Mouse (Mus musculus) CH12.LX (cell line): ENCODE data around the gene Safb. TPM values are rescaled to one million over a fixed set of nuclear protein-coding genes. Genes with fewer than 3 reads are reported as not detected.
A peak's percentile ranks its signal among the peaks of the same experiment; 100 is the strongest.
"Not testable (repeated sequence)": the region's sequence is repeated elsewhere in the genome, so short reads cannot be mapped to it uniquely, and the experiment has no call there.

ENCODE experiments used
- DNase-seq: peaks from one replicate; pipeline ENCODE4 v3.0.0-alpha.2; 2013; ENCODE audit errors: extremely low read depth
- H3K27ac ChIP-seq: 2 replicates; pipeline ENCODE4 v1.5.1; 2012; ENCODE audit warnings: low read depth, mild to moderate bottlenecking, control low read depth, moderate library complexity; ENCODE audit not compliant: insufficient read depth
- H3K27me3 ChIP-seq: replicated peaks from 2 replicates; pipeline ENCODE3; 2012; ENCODE audit warnings: inconsistent platforms
- H3K36me3 ChIP-seq, 2 experiments: replicated peaks in 1 of 2; 2 replicates each; pipeline versions ENCODE3 to v1.6.1; 2012; ENCODE audit warnings: inconsistent platforms in 1 of 2, low read length in 1 of 2, mild to moderate bottlenecking in 1 of 2, mixed read lengths in 1 of 2, moderate library complexity in 1 of 2; ENCODE audit not compliant: control insufficient read depth in 1 of 2, insufficient read depth in 1 of 2
- H3K4me1 ChIP-seq, 2 experiments: 2 replicates each; pipeline ENCODE4 v1.6.1; 2012; ENCODE audit warnings: inconsistent platforms in 1 of 2, moderate library complexity in 1 of 2; ENCODE audit not compliant: insufficient read depth in 2 of 2, control insufficient read depth in 1 of 2
- H3K4me2 ChIP-seq: 2 replicates; pipeline ENCODE4 v1.6.1; 2012; ENCODE audit warnings: low read depth, mild to moderate bottlenecking, control low read depth; ENCODE audit not compliant: poor library complexity, insufficient read depth, severe bottlenecking
- H3K4me3 ChIP-seq, 3 experiments: fragments of 150-350 bp in 1 of 3; sonication (generic) in 1 of 3; replicated peaks in 1 of 3; 2 replicates each; pipeline versions ENCODE3 to v1.5.1; 2011 to 2012; ENCODE audit warnings: low read depth in 2 of 3, low read length in 2 of 3, mild to moderate bottlenecking in 2 of 3, moderate library complexity in 2 of 3, control low read depth in 1 of 3, improper control_type of control experiment in 1 of 3, inconsistent platforms in 1 of 3, mixed read lengths in 1 of 3; ENCODE audit not compliant: poor library complexity in 1 of 3
- H3K79me2 ChIP-seq: replicated peaks from 2 replicates; pipeline ENCODE4 v1.6.1; 2012; ENCODE audit warnings: mild to moderate bottlenecking, moderate library complexity; ENCODE audit not compliant: control insufficient read depth, poor library complexity, insufficient read depth, severe bottlenecking; ENCODE audit errors: extremely low read depth
- H3K9ac ChIP-seq: 2 replicates; pipeline ENCODE4 v1.6.1; 2012; ENCODE audit warnings: low read depth, mild to moderate bottlenecking, control low read depth, moderate library complexity; ENCODE audit not compliant: insufficient read depth
- H3K9me3 ChIP-seq: replicated peaks from 2 replicates; pipeline ENCODE3; 2012; ENCODE audit warnings: low read length, inconsistent platforms, mixed read lengths
- CHD1 ChIP-seq: IDR thresholded peaks from 2 replicates; pipeline ENCODE4 v1.6.1; 2012; ENCODE audit warnings: low read depth, low read length, improper control_type of control experiment, inconsistent platforms
- ELF1 ChIP-seq: IDR thresholded peaks from 2 replicates; pipeline ENCODE4 v1.6.1; 2014; ENCODE audit warnings: low read depth, mild to moderate bottlenecking, inconsistent platforms, low read length, improper control_type of control experiment
- ETS1 ChIP-seq: conservative IDR thresholded peaks from 2 replicates; pipeline ENCODE4 v1.6.1; 2012; ENCODE audit warnings: low read depth, mild to moderate bottlenecking, inconsistent platforms, low read length, improper control_type of control experiment, moderate library complexity
- IRF4 ChIP-seq: IDR thresholded peaks from 2 replicates; pipeline ENCODE4 v1.6.1; 2014; ENCODE audit warnings: low read depth, mild to moderate bottlenecking, inconsistent platforms, low read length, improper control_type of control experiment
- JUND ChIP-seq: conservative IDR thresholded peaks from 2 replicates; pipeline ENCODE4 v1.6.1; 2011; ENCODE audit warnings: low read depth, low read length, improper control_type of control experiment
- KAT2A ChIP-seq: IDR thresholded peaks from 2 replicates; pipeline ENCODE4 v1.6.1; 2012; ENCODE audit warnings: low read length, improper control_type of control experiment, inconsistent platforms; ENCODE audit not compliant: insufficient replicate concordance
- MAZ ChIP-seq: IDR thresholded peaks from 2 replicates; pipeline ENCODE4 v1.6.1; 2012; ENCODE audit warnings: low read depth, mild to moderate bottlenecking, inconsistent platforms, low read length, improper control_type of control experiment, moderate library complexity
- MXI1 ChIP-seq: IDR thresholded peaks from 2 replicates; pipeline ENCODE4 v1.6.1; 2011; ENCODE audit warnings: mild to moderate bottlenecking, low read depth, low read length, improper control_type of control experiment
- MYC ChIP-seq: IDR thresholded peaks from 2 replicates; pipeline ENCODE4 v1.6.1; 2011; ENCODE audit warnings: low read depth, mild to moderate bottlenecking, improper control_type of control experiment, low read length
- NELFE ChIP-seq: IDR thresholded peaks from 2 replicates; pipeline ENCODE4 v1.6.1; 2011; ENCODE audit warnings: low read depth, low read length, improper control_type of control experiment
- NRF1 ChIP-seq: IDR thresholded peaks from 2 replicates; pipeline ENCODE4 v1.6.1; 2014; ENCODE audit warnings: low read depth, mild to moderate bottlenecking, inconsistent platforms, low read length, improper control_type of control experiment, moderate library complexity
- POLR2A ChIP-seq: IDR thresholded peaks from 2 replicates; pipeline ENCODE4 v1.6.1; 2011; ENCODE audit warnings: low read depth, mild to moderate bottlenecking, improper control_type of control experiment, low read length
- RCOR1 ChIP-seq: conservative IDR thresholded peaks from 2 replicates; pipeline ENCODE4 v1.6.1; 2012; ENCODE audit warnings: low read depth, mild to moderate bottlenecking, inconsistent platforms, low read length, improper control_type of control experiment
- SIN3A ChIP-seq: IDR thresholded peaks from 2 replicates; pipeline ENCODE4 v1.6.1; 2012; ENCODE audit warnings: low read length, improper control_type of control experiment, inconsistent platforms
- TBP ChIP-seq: conservative IDR thresholded peaks from 2 replicates; pipeline ENCODE4 v1.6.1; 2011; ENCODE audit warnings: low read depth, low read length, improper control_type of control experiment
- TCF12 ChIP-seq: IDR thresholded peaks from 2 replicates; pipeline ENCODE4 v1.6.1; 2014; ENCODE audit warnings: low read depth, mild to moderate bottlenecking, inconsistent platforms, low read length, improper control_type of control experiment
- ZMIZ1 ChIP-seq: IDR thresholded peaks from 2 replicates; pipeline ENCODE4 v1.6.1; 2012; ENCODE audit warnings: low read depth, mild to moderate bottlenecking, inconsistent platforms, low read length, improper control_type of control experiment
- dilution Hi-C: fragments of 300-500 bp; cut with MboI; formaldehyde crosslinking; loops from 2 replicates; pipeline ENCODE4 v1.14.3; 2020; ENCODE audit warnings: low sequenced_read_pairs; ENCODE audit not compliant: extremely low pct_unique_long_range_greater_than_20kb, extremely low pct_ligation_motif_present
- in situ Hi-C: fragments of 300-500 bp; cut with MboI; formaldehyde crosslinking; loops from 3 replicates; pipeline ENCODE4 v1.14.3; 2019; ENCODE audit warnings: low sequenced_read_pairs, low pct_ligation_motif_present, low pct_unique_long_range_greater_than_20kb, mixed read lengths
- polyA plus RNA-seq: library from polyadenylated mRNA; unstranded; fragments of >175 nt; gene quantifications from 2 replicates; pipeline ENCODE4 v1.2.1, GENCODE M21; 2012; ENCODE audit warnings: low read depth; ENCODE audit not compliant: insufficient read length
- total RNA-seq, 2 experiments: library from RNA; depleted of rRNA; stranded (reverse); fragments of 300-350 nt in 1 of 2; fragments of >200 nt in 1 of 2; gene quantifications; 2 replicates each; pipeline ENCODE4 v1.2.3; 2012 to 2014

Safb gene
- total and polyA plus RNA-seq, 3 experiments: 25.4 to 135 (median 75.9) TPM

GRCm38 (mm10) chr17:56627530-56628277 is 43.1 kb downstream of the Safb start, which contains the start of gene Catsperd:
TSS of gene Catsperd (plus strand) at chr17:56628143.
- TF ChIP-seq MXI1 (peak; percentile 85), POLR2A (peak; percentile 53), KAT2A (no peak), TCF12 (peak; percentile 34; the same call in 1 of the 2 replicates), NRF1 (peak; percentile 86), NELFE (0 out of 2 replicates have a peak, but pooled peaks have one; percentile 44), SIN3A (no peak)
- Histone ChIP-seq H3K9ac (peak within 1 kb of the TSS; percentile 99; the same call in 1 of the 2 replicates), H3K27me3 (no peaks in the 10 kb centered on the region), H3K79me2 (peaks cover 41% of the 10 kb centered on the region), H3K4me3 (peak within 1 kb of the TSS; percentile 55 to 64 (median 61)), H3K4me2 (peak within 1 kb of the TSS; percentile 86), H3K9me3 (no peaks in the 10 kb centered on the region), H3K36me3 (peaks cover 18 to 30% of the 10 kb centered on the region in 2 experiments), H3K27ac (peak within 1 kb of the TSS; percentile 63), H3K4me1 (peaks cover 17 to 56% of the 10 kb centered on the region in 2 experiments)
- in situ Hi-C loops (no loop called here), dilution Hi-C loops (no loop called here)
- DNase-seq: peak; percentile 62

GRCm38 (mm10) chr17:56629800-56630781 is 45.5 kb downstream of the Safb start:
- Histone ChIP-seq H3K4me3 (peak overlapping the region; percentile 61 to 93 (median 76)), H3K79me2 (peaks cover 21% of the 10 kb centered on the region), H3K27ac (peak overlapping the region; percentile 84), H3K4me2 (peak overlapping the region; percentile 73), H3K4me1 (peaks cover 18 to 67% of the 10 kb centered on the region in 2 experiments), H3K9ac (peak overlapping the region; percentile 99)
- dilution Hi-C loops, in situ Hi-C loops, H3K9me3 ChIP-seq, H3K27me3 ChIP-seq, H3K36me3 ChIP-seq: not testable (repeated sequence)
- TF ChIP-seq SIN3A (peak; percentile 76), TBP (peak; percentile 67; the same call in 1 of the 2 replicates), MAZ (peak; percentile 30; the same call in 1 of the 2 replicates), POLR2A (peak; percentile 71), CHD1 (peak; percentile 60; the same call in 1 of the 2 replicates), RCOR1 (0 out of 2 replicates have a peak, but pooled peaks have one; percentile 10), TCF12 (0 out of 2 replicates have a peak, but pooled peaks have one; percentile 47), ZMIZ1 (0 out of 2 replicates have a peak, but pooled peaks have one; percentile 18), NELFE (peak; percentile 34; the same call in 1 of the 2 replicates), ETS1 (peak; percentile 64; the same call in 1 of the 2 replicates), IRF4 (peak; percentile 66), NRF1 (peak; percentile 72), JUND (0 out of 2 replicates have a peak, but pooled peaks have one; percentile 40), MXI1 (peak; percentile 64), MYC (peak; percentile 36; the same call in 1 of the 2 replicates), ELF1 (peak; percentile 64; the same call in 1 of the 2 replicates)
- peak; percentile 71 for DNase-seq
